Mouse (Mus musculus): ENCODE measurements around the gene Rgs21. TPM values are rescaled to one million over a fixed set of nuclear protein-coding genes. Genes with fewer than 3 reads are reported as not detected.

The Rgs21 gene
- polyA plus RNA-seq, 1 experiment from 2014 or later = not detected

- Histone ChIP-seq H3K9me3 (replicated peaks; ENCODE audit: low read length) (no peaks in the 10 kb centered on the region), H3K36me3 (ENCODE audit: insufficient read depth, low read length) (no peaks in the 10 kb centered on the region), H3K27me3 (ENCODE audit: insufficient read depth, low read length) (no peaks in the 10 kb centered on the region), H3K4me2 (ENCODE audit: low read length) (no peak overlapping the region), H3K4me1 (replicated peaks; ENCODE audit: insufficient read depth, low read length) (no peaks in the 10 kb centered on the region), H3K27ac (no peak overlapping the region), H3K9ac (ENCODE audit: low read depth, low read length) (no peak overlapping the region), H3K4me3 (replicated peaks; ENCODE audit: low read depth, low read length) (no peak overlapping the region)
- ATAC-seq (replicated peaks; ENCODE audit: low FRiP score, low read depth) (no peak), DNase-seq (ENCODE audit: low spot score) (no peak)
- no peak for TF ChIP-seq CTCF (IDR thresholded peaks at IDR 0.05; ENCODE audit: low read depth)
- 44% methylated on average over 3 of the region's 3 CpGs for WGBS
Observed at GRCm38 (mm10) chr1:144498051-144498450, 69.4 kb downstream of the Rgs21 start.

GRCm38 (mm10) chr1:144493336-144493735 is 74.1 kb downstream of the Rgs21 start:
- ATAC-seq (replicated peaks; ENCODE audit: low FRiP score, low read depth) = no peak
- Histone ChIP-seq H3K27me3 (ENCODE audit: insufficient read depth, low read length) (no peaks in the 10 kb centered on the region), H3K4me3 (replicated peaks; ENCODE audit: low read depth, low read length) (no peak overlapping the region), H3K9ac (ENCODE audit: low read depth, low read length) (no peak overlapping the region), H3K36me3 (ENCODE audit: insufficient read depth, low read length) (no peaks in the 10 kb centered on the region), H3K27ac (no peak overlapping the region), H3K9me3 (replicated peaks; ENCODE audit: low read length) (no peaks in the 10 kb centered on the region), H3K4me1 (replicated peaks; ENCODE audit: insufficient read depth, low read length) (no peaks in the 10 kb centered on the region), H3K4me2 (ENCODE audit: low read length) (no peak overlapping the region)
- WGBS = 90% methylated on average over 1 of the region's 1 CpGs
- TF ChIP-seq CTCF (IDR thresholded peaks at IDR 0.05; ENCODE audit: low read depth) = no peak
- DNase-seq (ENCODE audit: low spot score) = no peak

GRCm38 (mm10) chr1:144488223-144488835 is 79.1 kb downstream of the Rgs21 start:
- no peak overlapping the region for H3K4me2 ChIP-seq (ENCODE audit: low read length)
- DNase-seq (ENCODE audit: low spot score) = no peak
- 82% methylated on average over 5 of the region's 5 CpGs for WGBS
- no peaks in the 10 kb centered on the region for H3K9me3 ChIP-seq (replicated peaks; ENCODE audit: low read length)
- H3K36me3 ChIP-seq (ENCODE audit: insufficient read depth, low read length) = no peaks in the 10 kb centered on the region
- no peak overlapping the region for H3K9ac ChIP-seq (ENCODE audit: low read depth, low read length)
- TF ChIP-seq CTCF (IDR thresholded peaks at IDR 0.05; ENCODE audit: low read depth) = no peak
- H3K27ac ChIP-seq = no peak overlapping the region
- no peak for ATAC-seq (replicated peaks; ENCODE audit: low FRiP score, low read depth)
- no peaks in the 10 kb centered on the region for H3K4me1 ChIP-seq (replicated peaks; ENCODE audit: insufficient read depth, low read length)
- H3K4me3 ChIP-seq (replicated peaks; ENCODE audit: low read depth, low read length) = no peak overlapping the region
- H3K27me3 ChIP-seq (ENCODE audit: insufficient read depth, low read length) = no peaks in the 10 kb centered on the region

Other genes starting within 250 kb of the Rgs21 start
- gene Rgs18, start 207.8 kb upstream of the Rgs21 start, polyA plus RNA-seq (2015; fragmentation: Nextera tagmentation; extraction: Ambion mirVana) = 0.36 and 0.41 TPM in 2 replicates

All from kidney, postnatal 0 days (tissue).